Mouse (Mus musculus) spleen, adult 2 months (tissue): Measurements from ENCODE around the gene Ctbp1. TPM values are rescaled to one million over a fixed set of nuclear protein-coding genes. Genes with fewer than 3 reads are reported as not detected.

ENCODE experiments used
- DNase-seq, 2 experiments: peaks; one replicate each; pipeline versions ENCODE4 v3.0.0 to v3.0.0-alpha.2; 2012 to 2021; ENCODE audit warnings: low spot score in 2 of 2, low read depth in 1 of 2
- H3K27ac ChIP-seq: fragments of 200-500 bp; 2 replicates; pipeline ENCODE4 v1.5.1; 2012; ENCODE audit warnings: low read length, inconsistent platforms; ENCODE audit not compliant: insufficient read depth
- H3K27me3 ChIP-seq: fragments of 200-500 bp; 2 replicates; pipeline ENCODE4 v1.6.1; 2012; ENCODE audit warnings: mild to moderate bottlenecking, moderate library complexity, low read length, inconsistent platforms; ENCODE audit not compliant: control insufficient read depth, insufficient read depth
- H3K36me3 ChIP-seq: fragments of 200-500 bp; 2 replicates; pipeline ENCODE4 v1.6.1; 2012; ENCODE audit warnings: mild to moderate bottlenecking, low read length, inconsistent platforms; ENCODE audit not compliant: control insufficient read depth, insufficient read depth
- H3K4me1 ChIP-seq: fragments of 200-500 bp; 2 replicates; pipeline ENCODE4 v1.6.1; 2011; ENCODE audit warnings: inconsistent platforms; ENCODE audit not compliant: control insufficient read depth, insufficient read depth, insufficient read length
- H3K4me3 ChIP-seq: fragments of 200-500 bp; 2 replicates; pipeline ENCODE4 v1.5.1; 2011; ENCODE audit warnings: mild to moderate bottlenecking, inconsistent platforms; ENCODE audit not compliant: insufficient read depth, insufficient read length; ENCODE audit errors: extremely low read depth
- CTCF ChIP-seq: fragments of 200-500 bp; IDR thresholded peaks from 2 replicates; pipeline ENCODE4 v1.5.1; 2011; ENCODE audit warnings: mild to moderate bottlenecking, inconsistent platforms; ENCODE audit not compliant: insufficient read depth, insufficient read length, insufficient replicate concordance; ENCODE audit errors: extremely low read depth
- POLR2A ChIP-seq: fragments of 200-500 bp; IDR thresholded peaks from 2 replicates; pipeline ENCODE4 v1.6.1; 2011; ENCODE audit warnings: low read depth, low read length, inconsistent platforms
- WGBS: fragments of 180-500 bp; shearing (Covaris S2); methylation state at CpG from one replicate; pipeline ENCODE4 v1.1.7; 2018; 5-methylcytosine and 5-hydroxymethylcytosine counted together
- polyA plus RNA-seq: library from polyadenylated mRNA; depleted of rRNA; stranded (reverse); fragments of >200 nt; gene quantifications from 2 replicates; pipeline ENCODE4 v1.2.3, GENCODE M21; 2012

Ctbp1 gene
- polyA plus RNA-seq, 1 experiment = 346 TPM

- Histone ChIP-seq H3K4me1 (no peaks in the 10 kb centered on the region), H3K27ac (no peak overlapping the region), H3K27me3 (no peaks in the 10 kb centered on the region), H3K36me3 (no peaks in the 10 kb centered on the region), H3K4me3 (no peak overlapping the region)
- no peak for DNase-seq
- TF ChIP-seq CTCF = no peak
- TF ChIP-seq POLR2A = no peak
- WGBS = 75% methylated on average over 13 of the region's 13 CpGs
Observed at GRCm38 (mm10) chr5:33234391-33235031, 40.3 kb downstream of the Ctbp1 start.

DNA sequence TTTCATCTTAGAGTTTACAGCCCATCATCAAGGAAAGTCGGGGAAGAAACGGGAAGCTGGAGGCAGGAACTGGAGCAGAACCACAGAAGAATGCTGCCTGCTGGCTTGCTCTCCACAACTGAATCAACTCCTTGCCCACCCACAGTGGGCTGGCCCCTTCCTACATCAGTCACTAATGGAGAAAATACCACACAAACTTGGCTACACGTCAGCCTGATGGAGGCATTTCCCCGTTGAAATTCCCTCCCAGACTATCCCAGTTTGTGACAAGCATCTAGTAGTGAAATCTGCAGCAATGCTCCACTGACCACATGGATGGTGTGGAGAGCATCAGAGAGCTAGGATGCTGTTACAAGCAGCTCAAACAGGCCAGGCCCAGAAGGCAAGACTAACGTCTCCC lies 42.0 kb downstream of the Ctbp1 start:
- WGBS = 81% methylated on average over 5 of the region's 5 CpGs
- Histone ChIP-seq H3K27ac (no peak overlapping the region), H3K4me1 (no peaks in the 10 kb centered on the region), H3K27me3 (no peaks in the 10 kb centered on the region), H3K36me3 (no peaks in the 10 kb centered on the region), H3K4me3 (no peak overlapping the region)
- TF ChIP-seq POLR2A = no peak
- no peak for TF ChIP-seq CTCF
- no peak for DNase-seq

- Histone ChIP-seq H3K27ac (no peak overlapping the region), H3K4me1 (no peaks in the 10 kb centered on the region), H3K36me3 (no peaks in the 10 kb centered on the region), H3K27me3 (no peaks in the 10 kb centered on the region), H3K4me3 (no peak overlapping the region)
- WGBS = 76% methylated on average over 5 of the region's 5 CpGs
- TF ChIP-seq POLR2A (no peak), CTCF (no peak)
- no peak for DNase-seq
Observed at GRCm38 (mm10) chr5:33230285-33230684, 44.5 kb downstream of the Ctbp1 start.

- DNase-seq = no peak
- Histone ChIP-seq H3K4me1 (no peaks in the 10 kb centered on the region), H3K27me3 (no peaks in the 10 kb centered on the region), H3K36me3 (no peaks in the 10 kb centered on the region), H3K27ac (no peak overlapping the region; the same call in 1 of the 2 replicates), H3K4me3 (no peak overlapping the region)
- TF ChIP-seq CTCF = no peak
- no peak for TF ChIP-seq POLR2A
- WGBS = 86% methylated on average over 5 of the region's 5 CpGs
Observed at GRCm38 (mm10) chr5:33228428-33228827, 46.4 kb downstream of the Ctbp1 start.

DNA sequence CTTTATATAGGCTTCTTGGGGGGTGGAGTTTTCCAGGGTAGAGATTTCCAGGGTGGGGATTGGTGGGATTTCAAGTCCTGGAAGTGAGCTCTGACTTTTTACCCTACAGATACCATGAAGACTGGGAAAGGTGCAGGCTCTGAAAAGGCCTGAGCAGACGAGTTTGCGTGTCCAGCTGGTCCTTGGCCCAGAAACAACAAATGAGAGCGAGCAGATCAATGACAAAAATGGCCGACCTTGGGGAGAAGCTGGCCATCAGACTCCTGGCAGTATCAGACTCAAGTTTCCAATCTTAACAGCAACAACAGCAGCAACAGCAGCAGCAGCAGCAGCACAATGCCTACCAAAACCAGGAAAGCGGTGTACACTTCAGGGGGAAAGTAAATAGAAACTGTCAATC lies 49.1 kb downstream of the Ctbp1 start:
- TF ChIP-seq POLR2A (no peak), CTCF (no peak)
- Histone ChIP-seq H3K27ac (no peak overlapping the region), H3K4me3 (no peak overlapping the region), H3K36me3 (no peaks in the 10 kb centered on the region), H3K27me3 (no peaks in the 10 kb centered on the region), H3K4me1 (peaks cover 3% of the 10 kb centered on the region; the same call in 1 of the 2 replicates)
- WGBS = 91% methylated on average over 5 of the region's 5 CpGs
- DNase-seq = no peak

GRCm38 (mm10) chr5:33224491-33224890 lies 50.3 kb downstream of the Ctbp1 start:
- TF ChIP-seq CTCF (no peak), POLR2A (no peak)
- Histone ChIP-seq H3K4me3 (no peak overlapping the region), H3K27ac (no peak overlapping the region), H3K4me1 (peaks cover 3% of the 10 kb centered on the region; the same call in 1 of the 2 replicates), H3K36me3 (no peaks in the 10 kb centered on the region), H3K27me3 (no peaks in the 10 kb centered on the region)
- DNase-seq = no peak
- 85% methylated on average over 7 of the region's 7 CpGs for WGBS
